ENCODE assay signal across 8 mouse cellular contexts in the genomic region with DNA sequence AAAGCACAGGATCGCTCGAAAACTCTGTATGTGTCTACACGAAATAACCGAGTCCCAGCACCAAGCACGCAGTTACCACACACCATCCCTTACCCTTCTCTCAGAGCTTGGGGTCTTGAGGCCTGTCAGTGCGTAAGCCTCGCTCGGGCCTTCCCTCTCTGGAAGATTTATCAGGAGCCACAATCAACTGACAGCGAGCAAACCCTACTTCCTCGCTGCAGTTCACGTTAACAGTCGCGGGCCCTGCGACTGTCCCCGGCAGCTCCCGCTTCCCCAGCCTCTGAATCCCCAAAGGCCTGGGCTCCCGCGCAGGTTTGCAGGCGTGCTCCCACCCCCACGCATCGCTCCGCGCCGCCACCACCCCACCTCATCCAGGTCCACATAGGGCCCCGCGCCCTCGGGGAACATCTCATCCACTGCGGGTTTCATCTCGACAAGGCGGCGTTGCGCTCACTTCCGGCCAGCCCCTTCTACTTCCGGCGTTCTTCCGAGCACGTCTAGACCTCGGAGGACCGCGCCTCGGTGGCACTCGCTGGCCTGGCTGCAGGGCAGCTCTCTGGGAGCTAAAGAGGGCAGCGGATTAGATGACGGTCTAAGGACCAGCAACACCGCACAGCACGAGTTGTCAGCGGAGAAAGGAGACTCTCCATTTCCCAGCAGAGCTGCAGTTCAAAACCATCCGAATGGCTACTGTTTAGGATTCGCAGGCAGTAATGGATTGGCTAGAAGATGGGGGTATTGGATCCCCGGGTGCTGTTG. TPM values are rescaled to one million over a fixed set of nuclear protein-coding genes. Genes with fewer than 3 reads are reported as not detected.
A peak's percentile ranks its signal among the peaks of the same experiment; 100 is the strongest.
DNase-seq lines count a peak whose midpoint lies in the region; ATAC-seq and TF ChIP-seq lines count a peak whose summit lies in the region.

Gene Cops9, minus strand, starts transcription at position 472 of the 759 bp plus-strand sequence.

- TF ChIP-seq CTCF in cortical plate, adult 2 months (IDR thresholded peaks at IDR 0.05; ENCODE audit: extremely low read depth, insufficient read depth, low read length): no peak

- H3K27ac ChIP-seq in cortical plate, adult 2 months (ENCODE audit: insufficient read depth, low read length): peak within 1 kb of the TSS; percentile 2

- no peaks in the 10 kb centered on the region for H3K9me3 ChIP-seq in megakaryocyte, embryonic 14.5 days

- peak; percentile 96 for ATAC-seq in activated CD4-positive, CD25-positive, alpha-beta regulatory T cell, adult 4 months

- H3K36me3 ChIP-seq in megakaryocyte, embryonic 14.5 days (replicated peaks; ENCODE audit: low read length): peaks cover 38% of the 10 kb centered on the region

- peak; percentile 83 for TF ChIP-seq POLR2A in cortical plate, adult 2 months (IDR thresholded peaks at IDR 0.05; ENCODE audit: extremely low read depth, insufficient read depth, low read length)

- DNase-seq in gastrocnemius, adult 8-10 months (ENCODE audit: low spot score in 2 of 2): peak; percentile 87 to 90
- peak; percentile 56 for DNase-seq in hindlimb bud, embryonic 11.5 days (ENCODE audit: extremely low spot score, low read depth, low spot score)
- peak; percentile 82 to 84 for DNase-seq in left cerebral cortex, adult 8-10 months (ENCODE audit: low spot score in 2 of 2)
- DNase-seq in right cerebral cortex, postnatal 10 days (ENCODE audit: low spot score in 2 of 2): peak; percentile 92 to 93
- DNase-seq in urinary bladder, postnatal 25 days (ENCODE audit: low spot score): peak; percentile 85

- H3K27me3 ChIP-seq in megakaryocyte, embryonic 14.5 days (replicated peaks): peaks cover 27% of the 10 kb centered on the region

- peak within 1 kb of the TSS; percentile 78 for H3K4me3 ChIP-seq in cortical plate, adult 2 months (ENCODE audit: insufficient read depth, low read length)
- H3K4me3 ChIP-seq in megakaryocyte, embryonic 14.5 days (replicated peaks): peak within 1 kb of the TSS; percentile 99

- peaks cover 8% of the 10 kb centered on the region for H3K4me1 ChIP-seq in cortical plate, adult 2 months (ENCODE audit: control insufficient read depth, insufficient read depth, low read length)
- H3K4me1 ChIP-seq in megakaryocyte, embryonic 14.5 days: peaks cover 66% of the 10 kb centered on the region

RNA-seq across cellular contexts. Expression of gene Cops9, which starts in this region (rescaled TPM):
- 100 to 1,000 TPM; 241 to 311 TPM for polyA plus RNA-seq in activated CD4-positive, CD25-positive, alpha-beta regulatory T cell, adult 4 months (2017; shearing (Covaris generic))
- 363 and 403 TPM in 2 replicates for polyA plus RNA-seq in cortical plate, adult 2 months (2012; rRNA removed)
- total RNA-seq in gastrocnemius, adult 8-10 months (2022): 100 to 1,000 TPM; 189 to 223 (median 200) TPM
- total RNA-seq in left cerebral cortex, adult 8-10 months (2022): 100 to 1,000 TPM; 199 to 246 (median 216) TPM
- polyA plus RNA-seq in megakaryocyte, embryonic 14.5 days (2012; ENCODE audit: insufficient read depth, low replicate concordance): 26.2 and 120 TPM in 2 replicates

Comparison
In these comparisons a context has a peak if more than half of its experiments do, and no peak if none do; other contexts are left out.
1. Peak in every context shown above with its lines: DNase-seq, ATAC-seq, H3K4me3 ChIP-seq and H3K27ac ChIP-seq.